Mouse (Mus musculus) intestine, embryonic 16.5 days (tissue): ENCODE data around the gene Lin28a. TPM values are rescaled to one million over a fixed set of nuclear protein-coding genes. Genes with fewer than 3 reads are reported as not detected.

Experiments
- ATAC-seq: fragments of 200-750 bp; cut with Nextera tagmentation; 2 replicates; pipeline ENCODE4 v1.8.0; 2017; ENCODE audit warnings: moderate TSS enrichment, moderate library complexity
- H3K27ac ChIP-seq: fragments of 300-500 bp; sonication (generic); 2 replicates; pipeline ENCODE4 v1.5.1; 2014; ENCODE audit warnings: mild to moderate bottlenecking, low read length
- H3K27me3 ChIP-seq: fragments of 300-500 bp; sonication (generic); replicated peaks from 2 replicates; pipeline ENCODE4 v1.6.1; 2014; ENCODE audit warnings: low read length, control low read depth, mixed read lengths; ENCODE audit not compliant: control insufficient read depth, insufficient read depth
- H3K36me3 ChIP-seq: fragments of 300-500 bp; sonication (generic); 2 replicates; pipeline ENCODE4 v1.6.1; 2014; ENCODE audit warnings: low read length, control low read depth; ENCODE audit not compliant: control insufficient read depth, insufficient read depth
- H3K4me1 ChIP-seq: fragments of 300-500 bp; sonication (generic); 2 replicates; pipeline ENCODE4 v1.6.1; 2014; ENCODE audit warnings: low read length, control low read depth, mixed read lengths; ENCODE audit not compliant: control insufficient read depth, insufficient read depth
- H3K4me2 ChIP-seq: fragments of 300-500 bp; sonication (generic); 2 replicates; pipeline ENCODE4 v1.6.1; 2014; ENCODE audit warnings: low read depth, low read length, control low read depth
- H3K4me3 ChIP-seq: fragments of 300-500 bp; sonication (generic); 2 replicates; pipeline ENCODE4 v1.5.1; 2014; ENCODE audit warnings: mild to moderate bottlenecking, low read length
- H3K9ac ChIP-seq: fragments of 300-500 bp; sonication (generic); 2 replicates; pipeline ENCODE4 v1.6.1; 2014; ENCODE audit warnings: low read depth, low read length
- H3K9me3 ChIP-seq: fragments of 300-500 bp; sonication (generic); 2 replicates; pipeline ENCODE4 v1.6.1; 2016; ENCODE audit warnings: low read length, control low read depth; ENCODE audit not compliant: control insufficient read depth
- WGBS: fragments of 180-500 bp; shearing (Covaris S2); extraction: QIAGEN DNeasy Blood & Tissue Kit; methylation state at CpG from one replicate; pipeline ENCODE4 v1.1.7; 2014; 5-methylcytosine and 5-hydroxymethylcytosine counted together
- polyA plus RNA-seq: library from polyadenylated mRNA; unstranded; fragments of >200 nt; fragmentation: Nextera tagmentation; extraction: Ambion mirVana; gene quantifications from 2 replicates; pipeline ENCODE4 v1.2.1, GENCODE M21; 2015

Gene Lin28a
- polyA plus RNA-seq = 0.10 TPM in 2 replicates

- Histone ChIP-seq H3K4me1 (peaks cover 12% of the 10 kb centered on the region), H3K27me3 (peaks cover 35% of the 10 kb centered on the region), H3K4me2 (peak within 1 kb of the TSS; percentile 26), H3K36me3 (no peaks in the 10 kb centered on the region), H3K9me3 (no peaks in the 10 kb centered on the region), H3K27ac (no peak within 1 kb of the TSS), H3K4me3 (peak within 1 kb of the TSS; percentile 9), H3K9ac (no peak within 1 kb of the TSS)
- WGBS = 3% methylated on average over 9 of the region's 9 CpGs
- no peak for ATAC-seq
Observed at GRCm38 (mm10) chr4:134018779-134019145, at the start of gene Lin28a. Gene Lin28a, minus strand, starts transcription at chr4:134018841.

GRCm38 (mm10) chr4:134067833-134068544 is 49.3 kb upstream of the Lin28a start:
- no peaks in the 10 kb centered on the region for H3K27me3 ChIP-seq
- peak overlapping the region; percentile 40 for H3K4me2 ChIP-seq
- H3K9me3 ChIP-seq = no peaks in the 10 kb centered on the region
- peak overlapping the region; percentile 32 for H3K4me3 ChIP-seq
- H3K4me1 ChIP-seq = peaks cover 14% of the 10 kb centered on the region
- 0 out of 2 replicates have a peak overlapping the region, but pooled peaks have one; percentile 38 for H3K9ac ChIP-seq
- H3K27ac ChIP-seq = peak overlapping the region; percentile 83
- 77% methylated on average over 7 of the region's 7 CpGs for WGBS
- ATAC-seq = peak; percentile 21
- H3K36me3 ChIP-seq = peaks cover 4% of the 10 kb centered on the region

GRCm38 (mm10) chr4:134067383-134067782 is 48.7 kb upstream of the Lin28a start:
- WGBS = 62% methylated on average over 8 of the region's 8 CpGs
- Histone ChIP-seq H3K27me3 (no peaks in the 10 kb centered on the region), H3K4me2 (peak overlapping the region; percentile 49), H3K9me3 (no peaks in the 10 kb centered on the region), H3K4me3 (peak overlapping the region; percentile 32), H3K27ac (peak overlapping the region; percentile 83), H3K9ac (peak overlapping the region; percentile 54), H3K36me3 (no peaks in the 10 kb centered on the region), H3K4me1 (peaks cover 17% of the 10 kb centered on the region)
- peak; percentile 65 for ATAC-seq

- H3K4me3 ChIP-seq = peak overlapping the region; percentile 46
- H3K27ac ChIP-seq = peak overlapping the region; percentile 74
- H3K4me2 ChIP-seq = peak overlapping the region; percentile 49
- peaks cover 28% of the 10 kb centered on the region for H3K4me1 ChIP-seq
- H3K9me3 ChIP-seq = no peaks in the 10 kb centered on the region
- no peaks in the 10 kb centered on the region for H3K36me3 ChIP-seq
- H3K27me3 ChIP-seq = no peaks in the 10 kb centered on the region
- H3K9ac ChIP-seq = peak overlapping the region; percentile 66
- WGBS = 14% methylated on average over 23 of the region's 23 CpGs
- peak; percentile 20 for ATAC-seq
Observed at GRCm38 (mm10) chr4:134065431-134066004, 46.9 kb upstream of the Lin28a start.

GRCm38 (mm10) chr4:134062561-134062960 is 43.9 kb upstream of the Lin28a start:
- H3K9ac ChIP-seq = no peak overlapping the region
- H3K4me2 ChIP-seq = peak overlapping the region; percentile 16; the same call in 1 of the 2 replicates
- peaks cover 30% of the 10 kb centered on the region for H3K4me1 ChIP-seq
- H3K36me3 ChIP-seq = no peaks in the 10 kb centered on the region
- no peaks in the 10 kb centered on the region for H3K27me3 ChIP-seq
- H3K9me3 ChIP-seq = no peaks in the 10 kb centered on the region
- ATAC-seq = no peak
- WGBS = 65% methylated on average over 8 of the region's 8 CpGs
- no peak overlapping the region for H3K4me3 ChIP-seq
- H3K27ac ChIP-seq = peak overlapping the region; percentile 88

GRCm38 (mm10) chr4:134061944-134062446 is 43.4 kb upstream of the Lin28a start:
- no peaks in the 10 kb centered on the region for H3K27me3 ChIP-seq
- no peaks in the 10 kb centered on the region for H3K9me3 ChIP-seq
- H3K4me1 ChIP-seq = peaks cover 29% of the 10 kb centered on the region
- H3K27ac ChIP-seq = peak overlapping the region; percentile 88
- H3K9ac ChIP-seq = peak overlapping the region; percentile 27; the same call in 1 of the 2 replicates
- H3K4me2 ChIP-seq = peak overlapping the region; percentile 17; the same call in 1 of the 2 replicates
- H3K4me3 ChIP-seq = no peak overlapping the region
- ATAC-seq = peak; percentile 91
- WGBS = 35% methylated on average over 8 of the region's 8 CpGs
- no peaks in the 10 kb centered on the region for H3K36me3 ChIP-seq

GRCm38 (mm10) chr4:134061166-134061830 is 42.7 kb upstream of the Lin28a start:
- H3K9ac ChIP-seq = peak overlapping the region; percentile 27; the same call in 1 of the 2 replicates
- H3K36me3 ChIP-seq = no peaks in the 10 kb centered on the region
- peak overlapping the region; percentile 88 for H3K27ac ChIP-seq
- H3K4me2 ChIP-seq = 0 out of 2 replicates have a peak overlapping the region, but pooled peaks have one; percentile 17
- peak; percentile 54 for ATAC-seq
- WGBS = 42% methylated on average over 18 of the region's 18 CpGs
- H3K9me3 ChIP-seq = no peaks in the 10 kb centered on the region
- H3K4me1 ChIP-seq = peaks cover 29% of the 10 kb centered on the region
- no peaks in the 10 kb centered on the region for H3K27me3 ChIP-seq
- H3K4me3 ChIP-seq = no peak overlapping the region

GRCm38 (mm10) chr4:134060135-134060865 is 41.7 kb upstream of the Lin28a start, which contains the start of gene Crybg2:
Gene Crybg2, plus strand, starts transcription at chr4:134060815.
- H3K9ac ChIP-seq = peak within 1 kb of the TSS; percentile 48; the same call in 1 of the 2 replicates
- no peak within 1 kb of the TSS for H3K4me3 ChIP-seq
- 0 out of 2 replicates have a peak within 1 kb of the TSS, but pooled peaks have one; percentile 17 for H3K4me2 ChIP-seq
- H3K27me3 ChIP-seq = no peaks in the 10 kb centered on the region
- H3K9me3 ChIP-seq = no peaks in the 10 kb centered on the region
- no peak for ATAC-seq
- WGBS = 43% methylated on average over 28 of the region's 28 CpGs
- peaks cover 28% of the 10 kb centered on the region for H3K4me1 ChIP-seq
- peak within 1 kb of the TSS; percentile 88 for H3K27ac ChIP-seq
- no peaks in the 10 kb centered on the region for H3K36me3 ChIP-seq
